Comparison of ENCODE assay signal across 13 mouse cellular contexts in genomic region chr11:95012487-95012886, GRCm38 (mm10). TPM values are rescaled to one million over a fixed set of nuclear protein-coding genes. Genes with fewer than 3 reads are reported as not detected.
DNase-seq lines count a peak whose midpoint lies in the region; ATAC-seq and TF ChIP-seq lines count a peak whose summit lies in the region.
"Had no signal": no experiment of that assay in that cellular context is flagged by ENCODE, and none has a peak within 500 bp of the region (broad histone marks: within the 10 kb centered on the region; RNA-seq: fewer than 3 reads in every experiment).

No protein-coding gene starts in this region.

- H3K27ac ChIP-seq in heart, embryonic 11.5 days (ENCODE audit: low read depth, low read length), result peak overlapping the region; percentile 76
- no peak overlapping the region for H3K27ac ChIP-seq in embryonic facial prominence, embryonic 11.5 days (replicated peaks; ENCODE audit: low read depth, low read length)
- H3K27ac ChIP-seq in hindbrain, embryonic 13.5 days, result peak overlapping the region; percentile 74
- peak overlapping the region; percentile 98; the same call in 1 of the 2 replicates for H3K27ac ChIP-seq in midbrain, embryonic 13.5 days

- no peaks in the 10 kb centered on the region for H3K36me3 ChIP-seq in heart, embryonic 11.5 days (ENCODE audit: control insufficient read depth, insufficient read depth, low read length)
- peaks cover 2% of the 10 kb centered on the region; the same call in 1 of the 2 replicates for H3K36me3 ChIP-seq in embryonic facial prominence, embryonic 11.5 days (replicated peaks; ENCODE audit: control insufficient read depth, insufficient read depth, low read depth, low read length)
- H3K36me3 ChIP-seq in hindbrain, embryonic 13.5 days, result peaks cover 33% of the 10 kb centered on the region
- peaks cover 35% of the 10 kb centered on the region for H3K36me3 ChIP-seq in midbrain, embryonic 13.5 days

- TF ChIP-seq POLR2A in lung, adult 2 months (IDR thresholded peaks at IDR 0.05; ENCODE audit: borderline replicate concordance, extremely low read depth, low read depth, low read length), result no peak

- WGBS in heart, embryonic 11.5 days (ENCODE audit: insufficient replicate concordance), result 30% methylated on average over 3 of the region's 3 CpGs
- 54% methylated on average over 3 of the region's 3 CpGs for WGBS in embryonic facial prominence, embryonic 11.5 days
- WGBS in hindbrain, embryonic 13.5 days, result 31% methylated on average over 3 of the region's 3 CpGs
- WGBS in midbrain, embryonic 13.5 days, result 27% methylated on average over 3 of the region's 3 CpGs
- 54% methylated on average over 3 of the region's 3 CpGs for WGBS in lung, adult 2 months

- H3K4me1 ChIP-seq in heart, embryonic 11.5 days (ENCODE audit: control insufficient read depth, insufficient read depth, low read length), result peaks cover 36% of the 10 kb centered on the region
- H3K4me1 ChIP-seq in embryonic facial prominence, embryonic 11.5 days (ENCODE audit: control insufficient read depth, insufficient read depth, low read length), result peaks cover 8% of the 10 kb centered on the region
- H3K4me1 ChIP-seq in hindbrain, embryonic 13.5 days (replicated peaks), result peaks cover 77% of the 10 kb centered on the region
- H3K4me1 ChIP-seq in midbrain, embryonic 13.5 days (replicated peaks), result peaks cover 82% of the 10 kb centered on the region
- H3K4me1 ChIP-seq in lung, adult 2 months (ENCODE audit: control insufficient read depth, insufficient read depth, low read length), result peaks cover 4% of the 10 kb centered on the region

- H3K9ac ChIP-seq in heart, embryonic 11.5 days (ENCODE audit: low read depth, low read length), result no peak overlapping the region
- H3K9ac ChIP-seq in embryonic facial prominence, embryonic 11.5 days (replicated peaks; ENCODE audit: low read length), result no peak overlapping the region
- peak overlapping the region; percentile 99 for H3K9ac ChIP-seq in hindbrain, embryonic 13.5 days
- peak overlapping the region; percentile 100 for H3K9ac ChIP-seq in midbrain, embryonic 13.5 days (replicated peaks)

- peak overlapping the region; percentile 44 for H3K4me2 ChIP-seq in heart, embryonic 11.5 days
- H3K4me2 ChIP-seq in embryonic facial prominence, embryonic 11.5 days (ENCODE audit: low read depth, low read length), result peak overlapping the region; percentile 4; the same call in 1 of the 2 replicates
- peak overlapping the region; percentile 92 for H3K4me2 ChIP-seq in hindbrain, embryonic 13.5 days
- H3K4me2 ChIP-seq in midbrain, embryonic 13.5 days (replicated peaks), result peak overlapping the region; percentile 94

- no peaks in the 10 kb centered on the region for H3K9me3 ChIP-seq in heart, embryonic 11.5 days (replicated peaks; ENCODE audit: control insufficient read depth, low read length)
- no peaks in the 10 kb centered on the region for H3K9me3 ChIP-seq in embryonic facial prominence, embryonic 11.5 days (replicated peaks; ENCODE audit: control insufficient read depth, low read length)
- H3K9me3 ChIP-seq in hindbrain, embryonic 13.5 days, result no peaks in the 10 kb centered on the region
- no peaks in the 10 kb centered on the region for H3K9me3 ChIP-seq in midbrain, embryonic 13.5 days

- no peak overlapping the region for H3K4me3 ChIP-seq in heart, embryonic 11.5 days (ENCODE audit: low read depth, low read length)
- no peak overlapping the region for H3K4me3 ChIP-seq in embryonic facial prominence, embryonic 11.5 days (ENCODE audit: low read depth, low read length)
- H3K4me3 ChIP-seq in hindbrain, embryonic 13.5 days, result peak overlapping the region; percentile 94
- peak overlapping the region; percentile 77 for H3K4me3 ChIP-seq in midbrain, embryonic 13.5 days (replicated peaks)
- H3K4me3 ChIP-seq in lung, adult 2 months (replicated peaks; ENCODE audit: extremely low read depth, low read depth, low read length), result no peak overlapping the region

- no peak for DNase-seq in heart, adult 8-10 months (ENCODE audit: low spot score)
- no peak for DNase-seq in embryonic facial prominence, embryonic 11.5 days (ENCODE audit: low spot score)
- DNase-seq in cerebellum, adult 11-12 months, result no peak
- no peak for DNase-seq in thymus, postnatal 25 days
- DNase-seq in lung, adult 2 months, result no peak
- DNase-seq: gastrocnemius, postnatal 14 days had no signal

- H3K27me3 ChIP-seq in heart, embryonic 11.5 days (ENCODE audit: control insufficient read depth, insufficient read depth, low read length), result no peaks in the 10 kb centered on the region
- H3K27me3 ChIP-seq in embryonic facial prominence, embryonic 11.5 days (ENCODE audit: control insufficient read depth, insufficient read depth, low read length), result no peaks in the 10 kb centered on the region
- H3K27me3 ChIP-seq in hindbrain, embryonic 13.5 days, result no peaks in the 10 kb centered on the region
- no peaks in the 10 kb centered on the region for H3K27me3 ChIP-seq in midbrain, embryonic 13.5 days
- H3K27me3 ChIP-seq: Patski had no signal

- TF ChIP-seq CTCF in lung, adult 2 months (IDR thresholded peaks at IDR 0.05; ENCODE audit: insufficient read depth, low read length), result no peak

- ATAC-seq in heart, embryonic 11.5 days (replicated peaks; ENCODE audit: insufficient number of reproducible peaks, low FRiP score, low TSS enrichment), result no peak
- no peak for ATAC-seq in embryonic facial prominence, embryonic 11.5 days (replicated peaks; ENCODE audit: insufficient number of reproducible peaks, low FRiP score, low TSS enrichment, low read depth)
- ATAC-seq in hindbrain, embryonic 13.5 days (ENCODE audit: low FRiP score), result no peak
- no peak for ATAC-seq in midbrain, embryonic 13.5 days
- ATAC-seq: lung, postnatal 0 days; Patski had no signal

RNA-seq across cellular contexts. Expression of gene Samd14, which starts 2.8 kb away (rescaled TPM):
- polyA plus RNA-seq in heart, embryonic 11.5 days (2014; fragmentation: Nextera tagmentation; extraction: Ambion mirVana), result 16.0 and 16.3 TPM in 2 replicates
- 1 to 10 TPM in 2 of 4 experiments, under 1 TPM in 2; 0.72 to 1.1 (median 0.96) TPM for total RNA-seq in heart, adult 8-10 months (2022)
- polyA plus RNA-seq in embryonic facial prominence, embryonic 11.5 days (2014; fragmentation: Nextera tagmentation; extraction: Ambion mirVana), result 31.1 and 33.9 TPM in 2 replicates
- 132 and 142 TPM in 2 replicates for polyA plus RNA-seq in hindbrain, embryonic 13.5 days (2015; fragmentation: Nextera tagmentation; extraction: Ambion mirVana)
- 123 and 141 TPM in 2 replicates for polyA plus RNA-seq in midbrain, embryonic 13.5 days (2015; fragmentation: Nextera tagmentation; extraction: Ambion mirVana)
- polyA plus RNA-seq in lung, adult 2 months (2012; rRNA removed), result 5.9 and 7.0 TPM in 2 replicates

RNA-seq across cellular contexts. Expression of gene Ppp1r9b, which starts 21.7 kb away (rescaled TPM):
- polyA plus RNA-seq in heart, embryonic 11.5 days (2014; fragmentation: Nextera tagmentation; extraction: Ambion mirVana), result 11.4 and 16.3 TPM in 2 replicates
- 10 to 100 TPM; 43.9 to 47.4 (median 45.6) TPM for total RNA-seq in heart, adult 8-10 months (2022)
- polyA plus RNA-seq in embryonic facial prominence, embryonic 11.5 days (2014; fragmentation: Nextera tagmentation; extraction: Ambion mirVana), result 9.9 and 10.5 TPM in 2 replicates
- polyA plus RNA-seq in hindbrain, embryonic 13.5 days (2015; fragmentation: Nextera tagmentation; extraction: Ambion mirVana), result 16.9 and 17.3 TPM in 2 replicates
- polyA plus RNA-seq in midbrain, embryonic 13.5 days (2015; fragmentation: Nextera tagmentation; extraction: Ambion mirVana), result 17.4 and 17.8 TPM in 2 replicates
- 58.7 and 67.7 TPM in 2 replicates for polyA plus RNA-seq in lung, adult 2 months (2012; rRNA removed)

RNA-seq across cellular contexts. Expression of gene Pdk2, which starts 28.7 kb away (rescaled TPM):
- 45.6 and 53.0 TPM in 2 replicates for polyA plus RNA-seq in heart, embryonic 11.5 days (2014; fragmentation: Nextera tagmentation; extraction: Ambion mirVana)
- 100 to 1,000 TPM; 469 to 545 (median 504) TPM for total RNA-seq in heart, adult 8-10 months (2022)
- 15.5 and 17.0 TPM in 2 replicates for polyA plus RNA-seq in embryonic facial prominence, embryonic 11.5 days (2014; fragmentation: Nextera tagmentation; extraction: Ambion mirVana)
- 24.2 and 25.5 TPM in 2 replicates for polyA plus RNA-seq in hindbrain, embryonic 13.5 days (2015; fragmentation: Nextera tagmentation; extraction: Ambion mirVana)
- 21.4 and 24.7 TPM in 2 replicates for polyA plus RNA-seq in midbrain, embryonic 13.5 days (2015; fragmentation: Nextera tagmentation; extraction: Ambion mirVana)
- polyA plus RNA-seq in lung, adult 2 months (2012; rRNA removed), result 53.0 and 67.3 TPM in 2 replicates

RNA-seq across cellular contexts. Expression of gene Sgca, which starts 36.4 kb away (rescaled TPM):
- 24.7 and 25.3 TPM in 2 replicates for polyA plus RNA-seq in heart, embryonic 11.5 days (2014; fragmentation: Nextera tagmentation; extraction: Ambion mirVana)
- 100 to 1,000 TPM; 202 to 221 (median 208) TPM for total RNA-seq in heart, adult 8-10 months (2022)
- 0.38 and 0.84 TPM in 2 replicates for polyA plus RNA-seq in embryonic facial prominence, embryonic 11.5 days (2014; fragmentation: Nextera tagmentation; extraction: Ambion mirVana)
- 0.23 and 0.52 TPM in 2 replicates for polyA plus RNA-seq in hindbrain, embryonic 13.5 days (2015; fragmentation: Nextera tagmentation; extraction: Ambion mirVana)
- polyA plus RNA-seq in midbrain, embryonic 13.5 days (2015; fragmentation: Nextera tagmentation; extraction: Ambion mirVana), result 0.17 TPM in 1 of 2 replicates, not detected in the other
- polyA plus RNA-seq in lung, adult 2 months (2012; rRNA removed), result 19.9 and 54.4 TPM in 2 replicates

RNA-seq across cellular contexts. Expression of gene Hils1, which starts 45.1 kb away (rescaled TPM):
- 0.24 TPM in 1 of 2 replicates, not detected in the other for polyA plus RNA-seq in heart, embryonic 11.5 days (2014; fragmentation: Nextera tagmentation; extraction: Ambion mirVana)
- total RNA-seq in heart, adult 8-10 months (2022), result not detected
- not detected in 2 replicates for polyA plus RNA-seq in embryonic facial prominence, embryonic 11.5 days (2014; fragmentation: Nextera tagmentation; extraction: Ambion mirVana)
- polyA plus RNA-seq in hindbrain, embryonic 13.5 days (2015; fragmentation: Nextera tagmentation; extraction: Ambion mirVana), result not detected in 2 replicates
- not detected in 2 replicates for polyA plus RNA-seq in midbrain, embryonic 13.5 days (2015; fragmentation: Nextera tagmentation; extraction: Ambion mirVana)
- polyA plus RNA-seq in lung, adult 2 months (2012; rRNA removed), result not detected in 2 replicates
- total RNA-seq: gastrocnemius, postnatal 14 days; layer of hippocampus, adult 8-10 months had no signal
- polyA plus RNA-seq: cortical plate, adult 2 months; lung, postnatal 0 days; Patski had no signal

Comparison
In these comparisons a context has a peak if more than half of its experiments do, and no peak if none do; other contexts are left out.
1. H3K4me2 ChIP-seq: peak in every context shown above with its lines; median percentile 94 in midbrain, embryonic 13.5 days; 92 in hindbrain, embryonic 13.5 days; 44 in heart, embryonic 11.5 days; 4 in embryonic facial prominence, embryonic 11.5 days.
2. H3K4me3 ChIP-seq: peak in hindbrain, embryonic 13.5 days (single experiment) and midbrain, embryonic 13.5 days (single experiment); none in heart, embryonic 11.5 days (single experiment), embryonic facial prominence, embryonic 11.5 days (single experiment) and lung, adult 2 months (single experiment).
3. H3K9ac ChIP-seq: peak in hindbrain, embryonic 13.5 days (single experiment) and midbrain, embryonic 13.5 days (single experiment); none in heart, embryonic 11.5 days (single experiment) and embryonic facial prominence, embryonic 11.5 days (single experiment).